Mouse (Mus musculus) testis, adult 2 months (tissue): ENCODE data around the gene Cd177. TPM values are rescaled to one million over a fixed set of nuclear protein-coding genes. Genes with fewer than 3 reads are reported as not detected.
"Not testable (repeated sequence)": the region's sequence is repeated elsewhere in the genome, so short reads cannot be mapped to it uniquely, and the experiment has no call there.

ENCODE experiments used
- H3K27ac ChIP-seq: fragments of 200-500 bp; 2 replicates; pipeline ENCODE4 v1.5.1; 2012; ENCODE audit warnings: low read depth, low read length; ENCODE audit not compliant: control insufficient read depth, insufficient read depth
- H3K27me3 ChIP-seq: fragments of 200-500 bp; 2 replicates; pipeline ENCODE4 v1.6.1; 2012; ENCODE audit warnings: mild to moderate bottlenecking, low read length, moderate library complexity; ENCODE audit not compliant: control insufficient read depth, insufficient read depth
- H3K36me3 ChIP-seq: fragments of 200-500 bp; 2 replicates; pipeline ENCODE4 v1.6.1; 2012; ENCODE audit warnings: mild to moderate bottlenecking, low read length; ENCODE audit not compliant: control insufficient read depth, insufficient read depth
- H3K4me1 ChIP-seq: fragments of 200-500 bp; 2 replicates; pipeline ENCODE4 v1.6.1; 2012; ENCODE audit warnings: low read length; ENCODE audit not compliant: control insufficient read depth, insufficient read depth
- H3K4me3 ChIP-seq: fragments of 200-500 bp; 2 replicates; pipeline ENCODE4 v1.5.1; 2012; ENCODE audit warnings: low read depth, mild to moderate bottlenecking, low read length, moderate library complexity, mixed read lengths; ENCODE audit not compliant: control insufficient read depth
- CTCF ChIP-seq: fragments of 200-500 bp; IDR thresholded peaks from 2 replicates; pipeline ENCODE4 v1.5.1; 2012; ENCODE audit warnings: low read depth, mild to moderate bottlenecking, inconsistent platforms, low read length, moderate library complexity; ENCODE audit not compliant: control insufficient read depth, insufficient read depth, insufficient replicate concordance
- POLR2A ChIP-seq: fragments of 200-500 bp; IDR thresholded peaks from 2 replicates; pipeline ENCODE4 v1.6.1; 2012; ENCODE audit warnings: low read depth, mild to moderate bottlenecking, inconsistent platforms, low read length, moderate library complexity; ENCODE audit not compliant: control insufficient read depth
- polyA plus RNA-seq: library from polyadenylated mRNA; depleted of rRNA; stranded (reverse); fragments of >200 nt; gene quantifications from 2 replicates; pipeline ENCODE4 v1.2.3, GENCODE M21; 2012; rRNA removed

Cd177 gene
- 0.65 and 0.87 TPM in 2 replicates for polyA plus RNA-seq

GRCm38 (mm10) chr7:24760211-24760610, at the start of gene Cd177:
Gene Cd177 (minus strand): TSS chr7:24760311.
- TF ChIP-seq CTCF (no peak), POLR2A (no peak)
- no peak within 1 kb of the TSS for H3K27ac ChIP-seq
- no peaks in the 10 kb centered on the region for H3K36me3 ChIP-seq
- no peaks in the 10 kb centered on the region for H3K27me3 ChIP-seq
- H3K4me3 ChIP-seq = no peak within 1 kb of the TSS
- no peaks in the 10 kb centered on the region for H3K4me1 ChIP-seq

GRCm38 (mm10) chr7:24809041-24809440, 48.9 kb upstream of the Cd177 start:
- Histone ChIP-seq H3K36me3 (no peaks in the 10 kb centered on the region), H3K4me1 (no peaks in the 10 kb centered on the region), H3K4me3 (no peak overlapping the region), H3K27me3 (no peaks in the 10 kb centered on the region), H3K27ac (no peak overlapping the region)
- TF ChIP-seq CTCF = no peak
- TF ChIP-seq POLR2A = no peak

DNA sequence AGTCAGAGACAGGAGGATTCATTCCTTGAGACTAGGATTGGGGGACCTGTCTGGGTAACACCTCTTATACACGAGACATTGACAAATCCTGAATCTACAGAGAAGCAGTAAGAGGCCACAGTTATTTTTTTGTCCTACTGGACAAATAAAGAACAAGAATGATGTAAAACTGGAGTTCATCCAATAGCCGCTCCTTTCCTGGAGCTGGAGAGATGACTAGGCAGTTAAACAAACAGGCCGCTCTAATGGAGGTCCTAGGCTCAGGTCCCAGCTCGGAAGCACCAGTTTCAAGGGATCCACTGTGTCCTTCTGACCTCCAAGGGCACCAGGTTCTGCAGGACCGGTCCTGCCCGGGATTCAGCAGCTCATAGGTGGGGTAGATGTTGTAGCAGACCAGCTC, 44.7 kb upstream of the Cd177 start:
- Histone ChIP-seq H3K4me1 (no peaks in the 10 kb centered on the region), H3K27me3 (no peaks in the 10 kb centered on the region), H3K4me3 (no peak overlapping the region), H3K27ac (no peak overlapping the region), H3K36me3 (no peaks in the 10 kb centered on the region)
- no peak for TF ChIP-seq CTCF
- TF ChIP-seq POLR2A = no peak

DNA sequence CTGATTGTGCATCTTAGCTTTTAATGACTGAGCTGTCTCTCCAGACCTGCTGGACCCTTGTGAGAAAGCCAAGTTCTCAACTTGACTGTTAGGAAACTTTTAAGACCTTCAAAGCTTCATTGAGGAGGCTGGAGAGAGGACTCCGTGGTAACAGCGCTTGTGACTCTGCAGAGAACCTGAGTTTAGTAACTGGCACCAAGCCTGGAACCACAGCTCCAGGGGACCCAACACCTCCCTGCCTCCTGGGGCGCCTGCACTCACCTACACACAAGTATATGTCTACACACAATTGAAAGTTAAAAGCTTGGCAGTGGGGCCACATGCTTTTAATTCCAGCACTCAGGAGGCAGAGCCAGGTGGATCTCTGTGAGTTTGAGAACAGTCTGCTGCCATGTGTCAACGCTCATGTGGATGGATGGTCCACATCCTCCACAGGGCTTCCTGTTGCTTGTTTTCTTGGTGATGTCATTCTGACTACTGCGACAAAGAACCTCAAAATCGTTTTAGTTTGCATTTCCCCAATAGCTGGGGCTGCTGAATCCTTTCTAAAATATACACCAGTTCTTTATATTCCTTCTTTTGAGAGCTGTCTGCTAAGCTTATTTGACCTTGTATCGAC, 42.1 kb upstream of the Cd177 start:
- H3K4me3 ChIP-seq = no peak overlapping the region
- H3K27me3 ChIP-seq = no peaks in the 10 kb centered on the region
- H3K4me1 ChIP-seq = no peaks in the 10 kb centered on the region
- H3K27ac ChIP-seq = no peak overlapping the region
- no peaks in the 10 kb centered on the region for H3K36me3 ChIP-seq
- TF ChIP-seq POLR2A = no peak
- TF ChIP-seq CTCF = no peak

DNA sequence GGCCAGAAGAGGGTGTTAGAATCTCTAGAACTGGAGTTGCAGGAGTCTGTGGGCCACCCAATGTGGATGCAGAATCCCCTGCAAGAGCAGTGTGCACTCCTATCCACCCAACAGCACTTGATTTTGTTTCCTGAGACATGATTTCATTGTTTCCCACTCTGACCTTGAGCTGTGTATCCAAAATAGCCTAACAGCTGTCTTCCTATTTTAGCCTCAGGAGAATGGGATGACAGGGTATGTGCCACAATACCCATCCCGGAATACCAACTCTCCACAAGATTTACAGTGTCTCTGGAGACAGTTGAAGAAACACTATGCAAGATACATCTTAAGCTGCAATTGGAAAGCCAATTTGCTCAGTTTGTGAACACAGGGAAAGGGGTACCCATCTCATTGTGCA, 37.8 kb upstream of the Cd177 start:
- Histone ChIP-seq H3K27ac (no peak overlapping the region), H3K36me3 (no peaks in the 10 kb centered on the region), H3K4me1 (no peaks in the 10 kb centered on the region), H3K4me3 (no peak overlapping the region), H3K27me3 (no peaks in the 10 kb centered on the region)
- TF ChIP-seq CTCF (no peak), POLR2A (no peak)

- not testable (repeated sequence) for H3K36me3 ChIP-seq, H3K27me3 ChIP-seq, H3K4me3 ChIP-seq, H3K27ac ChIP-seq, H3K4me1 ChIP-seq
Observed at GRCm38 (mm10) chr7:24776918-24777317, 16.8 kb upstream of the Cd177 start, which contains the start of gene Ceacam10. Gene Ceacam10 (plus strand): TSS chr7:24777206.

DNA sequence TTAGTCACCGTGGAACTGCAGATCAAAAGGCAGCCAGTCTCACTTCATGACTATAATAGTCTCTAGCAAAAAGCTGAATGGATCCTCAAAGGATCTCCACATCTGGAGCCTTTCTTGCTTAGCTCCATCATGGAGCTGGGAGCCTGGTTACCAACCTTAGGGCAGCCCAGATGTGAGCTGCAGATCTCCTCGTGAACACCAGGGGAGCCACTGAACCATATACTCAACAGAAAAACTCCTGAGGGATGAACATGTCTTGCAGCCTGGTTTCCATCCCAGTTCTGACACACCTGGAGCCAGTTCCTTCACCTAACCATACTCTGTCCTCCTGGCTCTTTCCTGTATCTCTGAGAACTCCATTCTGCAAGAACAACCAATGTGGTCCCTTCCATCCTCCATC, 16.0 kb upstream of the Cd177 start:
- Histone ChIP-seq H3K4me3 (no peak overlapping the region), H3K27me3 (no peaks in the 10 kb centered on the region), H3K27ac (no peak overlapping the region), H3K36me3 (no peaks in the 10 kb centered on the region), H3K4me1 (no peaks in the 10 kb centered on the region)
- TF ChIP-seq CTCF = no peak
- TF ChIP-seq POLR2A = no peak
